Mouse (Mus musculus): ENCODE data around the gene 9930111J21Rik2. TPM values are rescaled to one million over a fixed set of nuclear protein-coding genes. Genes with fewer than 3 reads are reported as not detected.
"Not testable (repeated sequence)": the region's sequence is repeated elsewhere in the genome, so short reads cannot be mapped to it uniquely, and the experiment has no call there.

Gene 9930111J21Rik2
- total RNA-seq (2021): 1 to 10 TPM; 1.6 to 1.7 TPM
- long read RNA-seq, experiment 1: 0 reads
- long read RNA-seq, experiment 2: 0 reads

- intact Hi-C loops (cut with DNase I): not testable (repeated sequence)
Observed at GRCm38 (mm10) chr11:49051093-49051891, at the start of gene 9930111J21Rik2. Gene 9930111J21Rik2 (minus strand): TSS chr11:49051242.

GRCm38 (mm10) chr11:49100409-49100808, 49.4 kb upstream of the 9930111J21Rik2 start:
- intact Hi-C loops (cut with DNase I): loop anchor here (5.0 kb wide), 1 partner anchor 323 kb away; no protein-coding TSS in a partner anchor
- DNase-seq: no peak

More at GRCm38 (mm10) chr11:49051093-49051891, at the start of gene 9930111J21Rik2:
- not testable (repeated sequence) for DNase-seq

GRCm38 (mm10) chr11:49095367-49095766, 44.3 kb upstream of the 9930111J21Rik2 start:
- intact Hi-C loops (cut with DNase I): no loop called here
- DNase-seq: no peak

- DNase-seq: no peak
- intact Hi-C loops (cut with DNase I): no loop called here
Observed at GRCm38 (mm10) chr11:49093861-49094660, 43.0 kb upstream of the 9930111J21Rik2 start.

GRCm38 (mm10) chr11:49092786-49093185, 41.7 kb upstream of the 9930111J21Rik2 start:
- no peak for DNase-seq
- intact Hi-C loops (cut with DNase I): no loop called here

DNA sequence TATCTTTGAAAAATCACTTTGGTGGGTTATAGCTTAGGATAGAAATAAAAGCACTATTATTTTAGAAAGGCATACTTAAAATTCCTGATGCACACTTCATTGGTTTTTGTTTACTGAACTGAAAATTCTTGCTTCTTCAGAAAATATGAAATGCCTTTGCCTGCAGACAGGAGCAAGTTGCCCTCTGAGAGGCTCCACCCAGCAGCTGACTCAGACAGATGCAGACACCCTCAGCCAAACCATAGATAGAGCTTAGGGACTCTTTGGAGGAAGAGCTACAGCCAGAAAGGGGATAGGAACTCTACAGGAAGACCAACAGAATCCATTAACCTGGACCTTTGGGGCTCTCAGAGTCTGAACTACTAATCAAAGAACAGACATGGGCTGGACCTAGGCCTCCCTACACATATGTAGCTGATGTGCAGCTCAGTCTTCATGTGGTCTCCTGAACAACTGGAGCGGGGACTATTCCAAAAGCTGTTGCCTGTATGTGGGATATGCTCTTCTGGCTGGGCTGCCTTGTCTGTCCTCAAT, 41.1 kb upstream of the 9930111J21Rik2 start:
- DNase-seq: no peak

DNA sequence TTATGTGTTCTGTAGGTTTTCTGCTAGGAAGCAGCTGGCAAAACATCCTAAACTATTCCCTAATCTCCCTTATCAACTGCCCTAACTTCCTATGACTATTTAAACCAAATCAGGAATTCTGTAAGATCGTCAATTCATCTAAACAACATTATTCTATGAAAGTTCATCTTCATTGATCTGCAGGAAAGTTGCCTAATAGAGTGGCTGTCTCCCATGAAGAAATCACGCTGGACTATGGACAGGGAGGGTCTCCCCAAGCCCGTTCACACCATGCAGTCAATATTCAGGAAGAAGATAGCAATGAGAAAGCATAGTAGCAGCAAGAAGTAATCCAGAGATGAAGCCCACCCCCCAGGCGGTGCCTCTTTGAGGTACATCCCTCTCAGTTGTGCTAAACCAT, 40.1 kb upstream of the 9930111J21Rik2 start:
- intact Hi-C loops (cut with DNase I): no loop called here

More for the DNA sequence above, 41.1 kb upstream of the 9930111J21Rik2 start:
- intact Hi-C loops (cut with DNase I): no loop called here

GRCm38 (mm10) chr11:49090551-49090950, 39.5 kb upstream of the 9930111J21Rik2 start:
- intact Hi-C loops (cut with DNase I): no loop called here

More for the DNA sequence above, 40.1 kb upstream of the 9930111J21Rik2 start:
- no peak for DNase-seq

DNA sequence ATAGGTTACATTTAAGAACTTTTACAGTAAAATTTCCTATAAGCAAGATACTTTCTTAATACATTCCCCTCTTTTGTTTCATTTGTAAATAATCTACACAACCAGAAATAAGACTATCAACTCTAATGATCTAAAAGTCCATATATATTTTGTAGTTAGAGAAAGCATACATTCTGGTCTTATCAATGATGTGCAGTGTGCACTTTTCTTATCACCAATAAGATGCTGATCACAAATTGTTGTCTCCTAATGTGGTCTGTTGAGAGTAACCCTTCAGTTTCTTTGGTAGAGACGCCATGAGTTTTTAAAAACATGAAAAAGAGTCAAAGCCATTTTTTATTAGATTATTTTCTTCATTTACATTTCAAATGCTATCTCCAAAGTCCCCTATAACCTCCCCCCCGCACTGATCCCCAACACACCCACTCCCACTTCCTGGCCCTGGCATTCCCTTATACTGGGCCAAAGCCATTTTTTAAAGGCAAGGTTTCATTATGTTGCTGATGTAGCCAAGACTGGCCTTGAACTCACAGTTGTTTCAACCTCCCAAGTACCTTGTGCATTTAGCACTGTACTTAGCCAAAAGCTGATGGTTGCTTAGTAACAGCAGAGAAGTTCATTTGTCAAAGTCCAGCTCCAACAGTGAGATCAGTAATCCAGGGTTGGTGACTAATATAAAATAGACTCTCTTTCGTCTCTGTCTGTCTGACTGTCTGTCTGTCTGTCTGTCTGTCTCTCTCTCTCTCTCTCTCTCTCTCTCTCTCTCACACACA, 38.9 kb upstream of the 9930111J21Rik2 start:
- intact Hi-C loops (cut with DNase I): no loop called here
- DNase-seq: no peak

More at GRCm38 (mm10) chr11:49090551-49090950, 39.5 kb upstream of the 9930111J21Rik2 start:
- no peak for DNase-seq

DNA sequence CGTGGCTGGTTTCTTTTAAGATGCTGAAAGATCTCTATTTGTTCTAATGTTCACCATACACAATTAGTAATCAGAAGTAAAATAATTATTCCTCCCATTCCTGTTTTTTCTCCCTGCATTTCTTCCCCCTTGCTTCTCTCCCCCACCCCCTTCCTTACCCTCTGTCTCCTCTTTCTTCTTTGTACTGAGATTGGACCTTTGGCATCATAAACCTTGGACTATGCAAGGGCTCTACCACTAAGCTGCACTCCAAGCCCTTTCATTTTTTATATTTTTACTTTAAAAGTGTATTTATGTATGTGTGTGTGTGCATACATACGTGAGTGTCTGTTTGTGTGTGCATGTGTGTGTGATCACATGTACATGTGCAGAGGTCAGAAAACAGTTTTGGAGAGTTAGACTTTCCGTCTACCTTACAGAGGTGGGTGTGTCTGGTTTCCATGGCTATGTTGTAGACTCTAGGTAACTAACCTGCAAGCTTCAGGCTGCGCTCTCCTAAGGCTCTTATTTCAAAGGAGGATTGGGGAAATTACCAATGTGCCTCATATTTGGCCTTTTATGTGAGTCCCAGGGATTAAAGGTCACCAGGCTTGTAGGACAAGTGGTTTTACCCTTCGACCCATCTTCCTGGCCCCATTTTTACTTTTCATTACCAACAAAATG, 38.1 kb upstream of the 9930111J21Rik2 start:
- intact Hi-C loops (cut with DNase I): no loop called here
- no peak for DNase-seq

DNA sequence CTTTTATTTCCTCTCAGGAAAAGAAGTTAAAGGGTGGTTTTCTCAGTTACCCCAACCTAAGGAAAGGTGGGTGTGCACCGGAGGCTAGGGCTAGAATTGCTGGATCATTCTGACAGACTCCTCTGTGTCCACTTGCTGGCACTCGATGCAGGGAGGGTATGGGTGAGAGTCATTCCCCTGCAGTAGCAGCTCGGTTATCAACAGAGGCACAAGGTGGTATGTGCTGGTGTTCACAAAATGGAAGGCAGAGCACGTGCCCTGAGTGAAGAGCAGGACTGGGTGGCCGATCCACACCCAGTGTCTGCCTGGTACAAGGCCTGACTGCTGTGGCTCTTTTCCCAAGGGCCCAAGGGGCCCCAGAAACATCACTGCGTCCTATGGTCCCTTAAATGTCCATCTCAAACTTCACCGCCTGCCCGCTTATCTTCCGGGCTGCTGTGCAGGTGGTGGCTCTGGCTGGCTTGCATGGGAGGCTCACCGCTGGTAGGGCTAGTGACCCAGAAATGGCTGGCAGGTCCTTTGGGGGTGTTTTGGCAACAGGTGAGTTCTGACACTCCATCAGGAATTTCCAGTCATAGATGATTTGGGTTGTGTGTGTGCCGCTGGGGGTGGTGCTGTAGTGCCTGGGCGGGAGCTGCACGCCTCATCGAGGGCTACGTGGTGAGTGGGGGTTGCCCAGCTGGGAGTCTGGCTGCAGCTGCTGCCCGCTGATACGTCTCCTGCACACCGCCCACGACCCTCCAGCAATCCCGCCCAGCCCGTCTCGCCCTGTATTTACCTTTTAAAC, 37.0 kb upstream of the 9930111J21Rik2 start:
- DNase-seq: no peak
- intact Hi-C loops (cut with DNase I): no loop called here

DNA sequence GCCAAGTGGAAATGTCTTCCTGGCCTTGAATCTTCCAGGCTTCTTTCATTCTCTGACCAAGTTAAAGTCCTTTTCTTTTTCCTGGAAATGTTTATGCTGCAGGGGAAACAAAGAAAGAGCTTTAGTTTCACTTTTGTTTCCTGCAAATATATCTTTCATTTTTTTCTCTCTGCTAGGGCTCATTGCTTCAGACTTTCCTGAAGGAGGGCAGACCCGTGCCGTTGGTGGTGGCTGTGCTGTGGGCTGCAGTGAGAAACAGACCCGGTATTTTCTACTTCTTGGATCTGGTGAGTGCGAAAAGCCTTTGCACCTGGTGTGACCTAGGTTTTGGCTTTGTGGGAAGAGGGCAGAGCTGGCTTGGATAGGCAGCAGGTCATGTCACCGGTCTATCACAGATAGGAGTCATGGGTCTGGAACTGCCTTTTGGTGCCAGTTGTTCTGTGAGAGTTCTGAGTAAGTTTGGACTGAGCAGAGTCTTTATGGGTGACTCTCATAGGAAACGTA, 35.9 kb upstream of the 9930111J21Rik2 start:
- no peak for DNase-seq
- intact Hi-C loops (cut with DNase I): no loop called here

DNA sequence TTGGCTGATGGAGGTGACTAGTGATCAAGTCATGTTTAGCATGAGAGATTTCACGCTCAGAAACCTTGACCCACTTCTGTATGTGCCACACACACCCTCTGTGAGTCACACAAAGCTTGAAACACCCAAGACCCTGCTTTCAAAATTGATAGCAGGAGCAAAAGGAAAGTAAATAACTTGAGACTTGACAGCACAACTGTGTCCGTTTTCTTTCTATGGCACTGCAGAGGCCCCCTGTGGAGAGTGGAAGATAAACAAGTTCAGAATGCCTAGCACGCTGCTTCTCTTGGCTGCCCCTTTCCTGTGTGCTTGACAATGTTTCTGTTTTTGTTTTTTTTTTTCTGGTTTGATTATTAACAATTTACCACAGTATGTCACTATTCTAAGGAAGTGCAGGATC, 33.8 kb upstream of the 9930111J21Rik2 start:
- no peak for DNase-seq
- intact Hi-C loops (cut with DNase I): no loop called here

GRCm38 (mm10) chr11:49084385-49084784, 33.3 kb upstream of the 9930111J21Rik2 start:
- DNase-seq: no peak
- intact Hi-C loops (cut with DNase I): no loop called here

GRCm38 (mm10) chr11:49083808-49084207, 32.8 kb upstream of the 9930111J21Rik2 start:
- no peak for DNase-seq
- intact Hi-C loops (cut with DNase I): no loop called here

DNA sequence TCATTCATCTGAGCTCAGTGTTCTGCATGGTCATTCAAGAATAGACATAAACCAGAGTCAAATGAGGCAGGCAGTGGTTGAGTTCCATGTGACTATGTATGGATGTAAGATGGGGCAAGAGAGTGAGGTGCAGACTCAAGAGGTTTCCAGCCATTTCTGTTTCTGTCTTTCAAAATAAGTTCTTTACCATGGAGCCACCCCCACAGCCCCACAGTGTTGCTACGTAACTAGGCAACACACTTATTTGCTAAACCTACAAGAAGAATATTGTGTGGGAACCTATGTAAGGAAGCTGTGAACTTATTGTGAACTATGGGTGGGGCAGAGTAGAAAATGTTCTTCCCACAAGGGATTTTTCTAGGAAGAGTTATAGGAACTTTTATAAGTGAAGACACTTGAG, 32.1 kb upstream of the 9930111J21Rik2 start:
- intact Hi-C loops (cut with DNase I): no loop called here
- no peak for DNase-seq

- intact Hi-C loops (cut with DNase I): no loop called here
- DNase-seq: no peak
Observed at GRCm38 (mm10) chr11:49081886-49082285, 30.8 kb upstream of the 9930111J21Rik2 start.

DNA sequence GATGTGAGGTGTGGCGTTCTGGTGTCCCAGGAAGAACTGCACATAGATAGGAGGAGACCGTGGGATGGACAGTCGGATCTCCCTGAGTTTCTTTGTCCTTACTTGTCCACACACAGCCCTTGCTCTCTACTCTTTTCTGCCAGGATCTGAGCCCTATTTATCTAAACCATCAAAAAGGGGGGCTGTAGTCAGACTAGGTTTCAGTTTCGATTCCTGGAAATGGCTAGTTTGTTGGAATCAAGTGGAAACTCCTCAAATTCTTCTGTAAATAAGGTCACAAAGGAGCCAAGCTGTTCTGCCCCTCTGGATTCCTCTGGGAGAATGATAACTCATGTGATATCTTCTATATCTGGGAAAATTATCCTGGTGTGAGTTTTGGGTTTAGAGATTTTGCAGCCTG, 30.3 kb upstream of the 9930111J21Rik2 start:
- intact Hi-C loops (cut with DNase I): no loop called here

GRCm38 (mm10) chr11:49080636-49081035, 29.6 kb upstream of the 9930111J21Rik2 start:
- intact Hi-C loops (cut with DNase I): no loop called here

More for the DNA sequence above, 30.3 kb upstream of the 9930111J21Rik2 start:
- DNase-seq: no peak

More at GRCm38 (mm10) chr11:49080636-49081035, 29.6 kb upstream of the 9930111J21Rik2 start:
- no peak for DNase-seq

Data from gastrocnemius, postnatal 36 days (tissue).